Mouse (Mus musculus): ENCODE results near the gene Acad12. TPM values are rescaled to one million over a fixed set of nuclear protein-coding genes. Genes with fewer than 3 reads are reported as not detected.

Gene Acad12
- polyA plus RNA-seq, 1 experiment from 2014 or later = 1.9 TPM

DNA sequence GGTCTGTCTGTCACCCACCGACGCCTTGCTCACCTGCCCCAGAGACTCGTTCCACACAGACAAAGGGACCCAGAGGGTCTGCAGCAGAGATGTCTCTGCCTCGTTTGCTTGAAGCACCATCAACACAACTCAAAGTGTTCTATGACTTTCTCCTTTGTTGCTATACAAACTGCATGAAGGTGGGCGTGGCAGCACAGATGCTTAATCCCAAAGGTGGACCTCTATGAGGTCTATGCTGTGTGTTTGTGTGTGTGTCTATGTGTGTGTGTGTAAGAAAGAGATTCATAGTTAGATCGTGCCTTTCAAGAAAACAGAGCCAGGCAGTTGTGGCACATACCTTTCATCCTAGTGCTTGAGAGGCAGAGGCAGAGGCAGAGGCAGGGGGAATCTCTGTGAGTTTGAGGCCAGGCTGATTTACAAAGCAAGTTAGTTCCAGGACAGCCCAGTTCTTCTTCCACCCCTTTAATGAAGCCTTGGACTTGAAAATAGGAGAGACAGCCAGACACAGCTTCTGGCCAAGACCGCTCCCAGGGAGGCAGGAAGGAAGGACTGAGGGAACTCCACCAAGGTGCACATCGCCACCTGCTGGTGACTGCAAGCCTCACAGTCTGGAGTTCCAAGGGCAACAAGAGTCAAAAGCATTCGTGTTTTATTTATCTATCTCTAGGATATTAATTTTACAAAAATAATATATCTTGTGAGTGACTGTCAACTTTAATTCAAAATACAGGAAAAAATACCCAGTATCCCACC, 17.0 kb downstream of the Acad12 start:
- no peaks in the 10 kb centered on the region for H3K9me3 ChIP-seq
- WGBS = 32% methylated on average over 9 of the region's 9 CpGs
- peak; percentile 86 for DNase-seq (ENCODE audit: low spot score)
- H3K27ac ChIP-seq = no peak overlapping the region
- peaks cover 6% of the 10 kb centered on the region; the same call in 1 of the 2 replicates for H3K4me1 ChIP-seq (replicated peaks)
- H3K4me3 ChIP-seq = peak overlapping the region; percentile 14; the same call in 1 of the 2 replicates
- no peaks in the 10 kb centered on the region for H3K36me3 ChIP-seq
- no peaks in the 10 kb centered on the region for H3K27me3 ChIP-seq (ENCODE audit: insufficient read depth, poor library complexity, severe bottlenecking)

DNA sequence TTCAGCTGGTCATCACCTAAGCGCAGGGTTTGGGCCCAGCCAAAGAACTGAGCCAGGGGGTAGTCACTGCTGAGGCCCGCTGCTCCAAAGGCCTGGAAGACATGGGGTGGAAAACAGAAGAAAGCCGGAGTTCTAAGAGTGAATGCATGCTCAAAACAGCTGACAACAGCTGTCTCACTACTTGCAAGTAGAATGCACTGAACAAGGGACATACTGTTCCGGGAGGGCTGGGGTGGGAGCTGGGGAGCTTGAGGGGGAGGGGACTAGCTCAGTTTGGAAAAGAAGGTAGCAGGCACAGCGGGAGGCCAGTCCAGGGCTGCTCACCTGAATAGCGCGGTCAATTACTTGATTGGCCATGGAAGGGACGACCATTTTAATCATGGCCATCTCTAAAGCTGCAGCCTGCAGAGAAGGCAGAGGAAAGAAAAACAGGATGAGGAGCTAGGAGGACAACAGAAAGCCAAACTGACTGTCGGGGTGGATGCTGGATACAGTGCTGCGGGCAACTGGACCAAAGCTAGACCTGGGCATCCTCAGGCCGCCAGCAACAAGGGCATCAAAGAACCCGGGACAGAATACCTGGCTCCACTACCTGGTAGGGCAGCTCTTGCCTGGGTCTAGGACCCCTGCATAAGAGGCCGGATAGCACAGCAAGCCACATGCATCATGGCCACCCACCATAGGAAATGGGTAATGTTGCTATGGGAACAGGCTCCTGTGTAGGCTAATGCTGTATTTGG, 19.7 kb downstream of the Acad12 start:
- Histone ChIP-seq H3K4me1 (replicated peaks) (peaks cover 10% of the 10 kb centered on the region), H3K9me3 (no peaks in the 10 kb centered on the region), H3K4me3 (no peak overlapping the region), H3K36me3 (no peaks in the 10 kb centered on the region), H3K27ac (no peak overlapping the region), H3K27me3 (ENCODE audit: insufficient read depth, poor library complexity, severe bottlenecking) (no peaks in the 10 kb centered on the region)
- 67% methylated on average over 13 of the region's 13 CpGs for WGBS
- no peak for DNase-seq (ENCODE audit: low spot score)

DNA sequence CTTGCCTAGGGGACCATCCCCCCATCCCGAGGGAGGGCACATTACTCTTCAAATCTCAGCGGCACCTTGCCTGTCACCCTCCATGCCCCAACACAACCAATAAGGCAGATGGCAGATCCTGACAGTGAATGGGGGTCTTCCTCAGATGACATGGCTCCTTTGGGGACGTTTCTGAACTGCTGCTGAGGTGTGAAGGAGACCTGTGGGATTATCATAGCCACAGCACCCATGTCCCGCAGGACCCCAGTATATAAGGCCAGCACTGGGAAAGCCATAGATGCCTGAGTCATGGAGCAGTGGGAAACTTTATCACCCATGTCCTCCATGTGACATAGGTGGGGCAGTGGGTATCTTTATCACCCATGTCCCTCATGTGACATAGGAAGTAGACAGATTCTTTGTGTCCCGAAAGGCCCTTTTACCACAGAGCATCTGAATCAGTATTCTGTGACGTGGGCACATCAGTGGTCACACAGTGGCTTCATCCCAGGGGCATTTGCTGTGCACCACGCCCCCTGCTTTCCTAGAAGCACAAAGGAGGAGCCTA, 20.7 kb downstream of the Acad12 start:
- Histone ChIP-seq H3K36me3 (no peaks in the 10 kb centered on the region), H3K4me3 (no peak overlapping the region), H3K4me1 (replicated peaks) (peaks cover 19% of the 10 kb centered on the region), H3K27ac (no peak overlapping the region), H3K27me3 (ENCODE audit: insufficient read depth, poor library complexity, severe bottlenecking) (no peaks in the 10 kb centered on the region), H3K9me3 (no peaks in the 10 kb centered on the region)
- DNase-seq (ENCODE audit: low spot score) = no peak
- 81% methylated on average over 7 of the region's 7 CpGs for WGBS

DNA sequence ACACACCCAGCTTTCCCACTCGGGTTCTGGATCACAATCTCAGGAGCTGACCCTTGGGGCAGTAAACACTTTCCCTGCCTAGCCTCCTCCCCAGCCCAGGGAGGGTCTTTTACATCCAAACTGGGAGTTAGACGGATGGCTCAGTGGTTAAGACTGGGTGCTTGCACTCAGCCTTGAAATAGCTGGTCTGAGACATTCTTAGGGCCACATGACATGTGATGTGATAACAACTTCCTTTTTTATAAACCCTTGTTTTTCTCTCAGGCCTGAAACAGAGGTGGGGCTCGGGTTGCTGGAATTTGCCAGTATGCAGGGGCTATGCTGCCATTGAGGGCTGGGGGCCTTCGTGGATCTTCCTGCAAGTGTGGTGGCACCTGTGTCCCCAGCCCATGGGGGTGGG, 21.4 kb downstream of the Acad12 start:
- 69% methylated on average over 4 of the region's 4 CpGs for WGBS
- peaks cover 27% of the 10 kb centered on the region for H3K4me1 ChIP-seq (replicated peaks)
- DNase-seq (ENCODE audit: low spot score) = no peak
- no peak overlapping the region for H3K4me3 ChIP-seq
- H3K36me3 ChIP-seq = no peaks in the 10 kb centered on the region
- H3K27me3 ChIP-seq (ENCODE audit: insufficient read depth, poor library complexity, severe bottlenecking) = peaks cover 6% of the 10 kb centered on the region; the same call in 1 of the 2 replicates
- no peaks in the 10 kb centered on the region for H3K9me3 ChIP-seq
- no peak overlapping the region for H3K27ac ChIP-seq

DNA sequence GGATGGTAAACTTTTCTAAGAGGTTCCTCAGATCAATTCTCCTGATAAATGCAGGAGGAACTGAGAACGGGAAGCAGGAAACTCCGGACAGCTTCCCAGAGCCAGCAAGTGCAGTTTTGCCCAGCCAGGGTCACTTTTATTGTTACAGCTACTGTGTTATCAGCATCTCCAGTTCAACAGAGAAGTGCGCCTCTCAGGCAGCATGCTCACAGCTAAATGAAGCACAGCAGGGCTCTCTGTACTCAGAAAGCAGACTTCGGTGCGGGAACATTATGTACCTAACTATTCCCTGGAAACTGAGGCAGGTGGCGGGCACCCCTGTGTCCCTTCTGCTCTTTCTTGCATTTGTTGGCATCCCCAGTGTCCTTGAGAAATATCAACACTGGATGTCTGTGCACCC, 22.5 kb downstream of the Acad12 start:
- Histone ChIP-seq H3K4me1 (replicated peaks) (peaks cover 34% of the 10 kb centered on the region), H3K9me3 (no peaks in the 10 kb centered on the region), H3K27ac (no peak overlapping the region), H3K27me3 (ENCODE audit: insufficient read depth, poor library complexity, severe bottlenecking) (peaks cover 13% of the 10 kb centered on the region; the same call in 1 of the 2 replicates), H3K36me3 (no peaks in the 10 kb centered on the region), H3K4me3 (no peak overlapping the region)
- WGBS = 78% methylated on average over 6 of the region's 6 CpGs
- DNase-seq (ENCODE audit: low spot score) = no peak

DNA sequence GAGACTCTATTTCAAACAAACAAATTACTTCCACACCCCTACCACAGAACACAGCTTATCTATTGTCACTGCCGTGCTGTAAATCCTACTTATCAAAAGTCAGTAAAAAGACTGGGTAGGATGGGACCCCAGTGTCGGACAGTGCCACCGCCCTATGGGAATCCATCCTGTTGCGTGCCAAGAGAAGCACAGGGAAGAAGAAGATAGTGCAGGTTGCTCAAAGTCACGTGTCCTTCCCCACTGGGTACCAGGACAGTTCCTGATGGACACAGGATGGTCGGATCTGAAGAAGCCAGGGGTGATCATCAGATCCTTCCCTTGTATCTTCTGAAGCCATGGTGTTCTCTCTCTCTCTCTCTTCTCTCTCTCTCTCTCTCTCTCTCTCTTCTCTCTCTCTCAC, 23.0 kb downstream of the Acad12 start:
- Histone ChIP-seq H3K4me1 (replicated peaks) (peaks cover 34% of the 10 kb centered on the region), H3K4me3 (no peak overlapping the region), H3K9me3 (no peaks in the 10 kb centered on the region), H3K36me3 (no peaks in the 10 kb centered on the region), H3K27ac (no peak overlapping the region), H3K27me3 (ENCODE audit: insufficient read depth, poor library complexity, severe bottlenecking) (peaks cover 13% of the 10 kb centered on the region; the same call in 1 of the 2 replicates)
- DNase-seq (ENCODE audit: low spot score) = no peak
- 84% methylated on average over 6 of the region's 6 CpGs for WGBS

DNA sequence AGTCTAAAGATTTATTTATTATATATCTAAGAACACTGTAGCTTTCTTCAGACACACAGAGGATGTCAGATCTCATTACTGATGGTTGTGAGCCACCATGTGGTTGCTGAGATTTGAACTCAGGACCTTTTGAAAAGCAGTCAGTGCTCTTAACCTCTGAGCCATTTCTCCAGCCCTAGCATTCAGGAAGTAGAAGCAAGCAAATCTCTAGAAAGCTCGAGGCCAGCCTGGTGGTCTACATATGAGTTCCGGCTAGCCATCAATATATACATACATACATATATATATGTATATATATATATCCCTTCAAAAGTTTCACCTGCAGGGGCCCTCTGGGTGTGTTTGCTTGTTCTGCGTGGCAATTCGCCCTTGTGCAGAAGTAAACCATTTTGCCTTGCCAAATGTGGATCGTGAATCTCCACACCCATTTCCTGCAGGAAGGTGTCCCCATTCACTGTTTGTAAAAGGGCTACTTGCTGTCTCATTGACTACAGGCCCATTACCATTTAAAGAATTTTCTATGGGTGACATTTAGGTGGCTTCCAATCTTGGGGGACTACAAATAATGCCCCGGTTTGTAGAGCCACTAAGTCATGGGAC, 23.9 kb downstream of the Acad12 start:
- H3K36me3 ChIP-seq = no peaks in the 10 kb centered on the region
- WGBS = 91% methylated on average over 6 of the region's 6 CpGs
- DNase-seq (ENCODE audit: low spot score) = no peak
- no peak overlapping the region for H3K4me3 ChIP-seq
- H3K27me3 ChIP-seq (ENCODE audit: insufficient read depth, poor library complexity, severe bottlenecking) = peaks cover 13% of the 10 kb centered on the region; the same call in 1 of the 2 replicates
- H3K4me1 ChIP-seq (replicated peaks) = peaks cover 34% of the 10 kb centered on the region
- H3K27ac ChIP-seq = no peak overlapping the region
- no peaks in the 10 kb centered on the region for H3K9me3 ChIP-seq

DNA sequence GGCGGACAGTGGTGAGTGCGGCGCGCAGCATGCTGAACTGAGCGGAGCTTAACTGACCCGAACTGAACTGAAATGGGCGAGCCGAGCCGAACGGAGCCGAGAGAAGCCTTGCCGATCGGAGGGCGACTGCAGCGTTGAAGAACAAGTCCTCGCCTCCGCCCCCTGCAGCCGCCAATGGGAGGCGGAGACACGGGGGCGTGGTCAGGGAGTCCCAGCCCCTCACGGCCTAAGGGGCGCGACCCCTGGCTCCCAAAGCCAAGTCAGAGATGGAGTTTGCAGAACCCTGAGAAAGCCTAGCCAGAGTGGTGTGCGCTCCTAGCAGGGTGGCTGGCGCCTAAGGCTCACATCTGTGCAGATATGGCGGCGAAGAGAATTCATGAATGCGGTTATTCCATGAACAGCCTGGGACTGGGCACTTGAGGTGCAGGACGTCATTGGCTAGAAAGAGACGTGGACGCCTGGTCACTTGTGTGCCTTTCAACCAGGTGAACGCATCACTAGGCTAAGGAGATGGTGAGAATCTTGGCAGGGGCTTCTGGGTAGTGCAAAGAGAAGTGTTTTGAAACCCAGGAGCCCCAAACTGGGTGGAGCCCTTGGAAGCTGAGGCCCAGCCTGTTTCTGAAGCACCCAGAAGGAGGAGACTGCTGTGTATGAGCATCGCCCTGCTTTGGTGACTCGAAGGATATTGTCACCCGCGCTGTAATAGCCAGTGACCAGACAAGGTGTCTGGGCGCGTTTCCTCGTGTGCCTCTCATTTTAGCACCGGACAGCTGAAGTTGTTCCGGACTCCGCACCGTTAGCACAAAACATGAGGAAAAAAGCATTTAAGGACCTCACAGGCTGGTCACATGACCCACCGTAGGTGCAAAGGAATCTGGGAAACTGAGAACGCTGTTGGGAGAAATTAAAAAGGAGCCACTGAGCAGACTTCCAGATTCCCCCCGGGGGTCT, 25.0 kb downstream of the Acad12 start, which contains the start of gene Aldh2:
Gene Aldh2 (minus strand): TSS at position 374 of the 951 bp plus-strand sequence.
- H3K4me1 ChIP-seq (replicated peaks) = peaks cover 34% of the 10 kb centered on the region
- H3K36me3 ChIP-seq = no peaks in the 10 kb centered on the region
- 3% methylated on average over 47 of the region's 47 CpGs for WGBS
- peak within 1 kb of the TSS; percentile 84 for H3K4me3 ChIP-seq
- H3K9me3 ChIP-seq = no peaks in the 10 kb centered on the region
- H3K27ac ChIP-seq = peak within 1 kb of the TSS; percentile 87
- peak; percentile 88 for DNase-seq (ENCODE audit: low spot score)
- H3K27me3 ChIP-seq (ENCODE audit: insufficient read depth, poor library complexity, severe bottlenecking) = peaks cover 13% of the 10 kb centered on the region; the same call in 1 of the 2 replicates

DNA sequence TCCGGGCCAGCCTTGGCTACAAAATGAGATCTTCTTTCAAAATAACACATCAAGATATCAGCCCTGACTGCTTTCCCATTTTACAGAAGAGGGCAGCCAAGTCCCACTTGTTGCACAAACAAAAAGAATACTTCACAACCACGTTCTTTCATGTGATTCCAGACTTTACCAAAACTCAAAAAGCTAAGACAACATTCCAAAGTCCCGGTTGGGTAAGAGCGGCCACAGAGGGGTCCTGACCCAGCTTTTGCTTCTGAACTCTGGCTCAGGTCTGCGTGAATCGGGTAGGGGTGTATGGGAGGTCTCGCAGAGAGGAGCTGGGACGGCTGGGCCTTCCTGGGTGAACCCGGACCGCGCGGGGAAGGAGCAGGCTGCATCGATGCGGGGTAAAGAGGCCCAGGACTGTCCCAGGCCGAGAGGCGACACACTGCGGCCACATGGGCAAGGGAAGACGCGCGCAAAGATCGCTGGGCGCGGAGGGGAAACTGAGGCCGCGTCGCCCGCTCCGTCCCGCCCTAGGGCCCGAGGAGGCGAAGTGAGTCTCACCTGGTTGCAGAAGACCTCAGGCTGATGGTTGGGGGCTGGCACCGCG, 25.8 kb downstream of the Acad12 start:
- 4% methylated on average over 33 of the region's 33 CpGs for WGBS
- Histone ChIP-seq H3K4me1 (replicated peaks) (peaks cover 34% of the 10 kb centered on the region), H3K4me3 (peak overlapping the region; percentile 84), H3K27ac (peak overlapping the region; percentile 87), H3K36me3 (no peaks in the 10 kb centered on the region), H3K27me3 (ENCODE audit: insufficient read depth, poor library complexity, severe bottlenecking) (peaks cover 13% of the 10 kb centered on the region; the same call in 1 of the 2 replicates), H3K9me3 (no peaks in the 10 kb centered on the region)
- DNase-seq (ENCODE audit: low spot score) = peak; percentile 4

DNA sequence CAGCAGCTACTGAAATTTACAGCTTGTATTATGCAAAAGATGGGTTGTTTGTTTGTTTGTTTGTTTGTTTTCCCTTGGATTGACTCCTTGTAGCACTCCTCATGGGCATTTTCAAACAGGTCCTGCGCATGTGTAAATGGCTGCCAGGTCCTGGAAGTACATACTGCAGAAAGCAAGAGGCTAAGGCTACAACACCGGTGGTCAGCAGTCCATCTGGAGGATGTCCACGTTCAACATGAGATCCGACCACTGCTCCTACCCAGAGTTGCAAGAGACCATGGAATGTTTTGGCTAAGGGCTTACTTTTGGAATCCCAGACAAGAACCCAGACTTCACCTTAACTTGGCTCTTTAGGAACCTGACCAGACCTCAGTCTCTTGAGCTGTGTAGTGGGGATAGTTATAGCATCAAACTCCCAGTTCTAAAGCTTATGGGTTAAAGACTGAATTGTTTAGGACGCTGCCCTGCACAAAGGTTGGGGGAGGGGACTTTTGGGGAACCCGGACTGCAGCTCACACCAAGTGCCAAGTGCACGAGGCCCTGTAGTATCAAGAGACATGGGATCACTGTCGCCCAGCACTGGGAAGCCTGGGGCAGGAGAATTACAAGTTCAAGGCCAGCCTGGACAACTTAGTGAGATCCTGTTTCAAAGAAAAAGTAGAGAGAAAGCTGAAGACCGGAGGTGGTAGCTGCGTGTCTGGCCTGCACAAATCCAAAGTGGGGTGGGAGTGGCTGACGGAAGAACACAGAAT, 26.5 kb downstream of the Acad12 start:
- Histone ChIP-seq H3K27me3 (ENCODE audit: insufficient read depth, poor library complexity, severe bottlenecking) (peaks cover 13% of the 10 kb centered on the region; the same call in 1 of the 2 replicates), H3K9me3 (no peaks in the 10 kb centered on the region), H3K27ac (no peak overlapping the region), H3K4me1 (replicated peaks) (peaks cover 29% of the 10 kb centered on the region), H3K36me3 (no peaks in the 10 kb centered on the region), H3K4me3 (peak overlapping the region; percentile 84)
- DNase-seq (ENCODE audit: low spot score) = no peak
- 69% methylated on average over 11 of the region's 11 CpGs for WGBS

DNA sequence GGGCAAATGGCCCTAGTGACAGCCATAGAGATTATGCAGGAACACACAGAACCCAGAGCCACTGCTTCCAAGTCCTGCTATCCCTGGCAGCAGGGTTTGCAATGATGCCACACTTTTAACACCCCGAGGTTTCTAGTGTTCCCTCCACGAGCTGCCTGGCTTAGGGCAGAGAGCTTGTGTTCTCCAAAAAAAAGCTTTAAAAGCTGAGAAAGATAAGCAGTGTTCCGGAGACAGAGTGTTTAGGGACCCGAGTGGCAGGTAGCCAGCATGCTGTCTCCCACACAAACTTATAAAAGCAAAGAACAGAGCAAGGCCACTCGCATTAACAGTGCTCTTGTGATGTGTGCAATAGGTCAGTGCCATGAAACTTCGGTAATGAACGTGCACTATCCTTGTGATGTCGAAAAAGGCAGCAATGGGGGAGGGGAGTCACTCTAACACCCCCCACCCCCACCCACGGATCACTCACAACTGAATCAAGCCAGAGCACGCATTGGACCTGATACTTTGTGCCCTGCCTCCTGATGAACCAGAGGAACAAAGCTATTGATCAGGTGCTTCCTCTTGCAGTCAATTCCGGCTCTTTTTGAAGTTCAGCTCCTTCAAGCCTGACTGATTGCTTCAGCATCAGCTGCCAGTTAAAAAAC, 27.2 kb downstream of the Acad12 start:
- DNase-seq (ENCODE audit: low spot score) = no peak
- WGBS = 81% methylated on average over 11 of the region's 11 CpGs
- Histone ChIP-seq H3K9me3 (no peaks in the 10 kb centered on the region), H3K4me1 (replicated peaks) (peaks cover 29% of the 10 kb centered on the region), H3K27me3 (ENCODE audit: insufficient read depth, poor library complexity, severe bottlenecking) (peaks cover 13% of the 10 kb centered on the region; the same call in 1 of the 2 replicates), H3K4me3 (no peak overlapping the region), H3K36me3 (no peaks in the 10 kb centered on the region), H3K27ac (no peak overlapping the region)

Measured in hindbrain, embryonic 10.5 days (tissue).